Mouse (Mus musculus) adrenal gland, postnatal 36 days (tissue): ENCODE data around the gene Ss18l1. TPM values are rescaled to one million over a fixed set of nuclear protein-coding genes. Genes with fewer than 3 reads are reported as not detected.

Experiments used
- DNase-seq, 2 experiments: peaks; one replicate each; pipeline ENCODE4 v3.0.0; 2021; ENCODE audit warnings: mixed read lengths in 1 of 2
- total RNA-seq, 2 experiments: library from RNA; stranded (reverse); gene quantifications; 2 replicates each; pipeline ENCODE4 v1.2.3; 2021

The Ss18l1 gene
- total RNA-seq, 2 experiments from 2014 or later = 10.1 to 10.3 TPM

DNA sequence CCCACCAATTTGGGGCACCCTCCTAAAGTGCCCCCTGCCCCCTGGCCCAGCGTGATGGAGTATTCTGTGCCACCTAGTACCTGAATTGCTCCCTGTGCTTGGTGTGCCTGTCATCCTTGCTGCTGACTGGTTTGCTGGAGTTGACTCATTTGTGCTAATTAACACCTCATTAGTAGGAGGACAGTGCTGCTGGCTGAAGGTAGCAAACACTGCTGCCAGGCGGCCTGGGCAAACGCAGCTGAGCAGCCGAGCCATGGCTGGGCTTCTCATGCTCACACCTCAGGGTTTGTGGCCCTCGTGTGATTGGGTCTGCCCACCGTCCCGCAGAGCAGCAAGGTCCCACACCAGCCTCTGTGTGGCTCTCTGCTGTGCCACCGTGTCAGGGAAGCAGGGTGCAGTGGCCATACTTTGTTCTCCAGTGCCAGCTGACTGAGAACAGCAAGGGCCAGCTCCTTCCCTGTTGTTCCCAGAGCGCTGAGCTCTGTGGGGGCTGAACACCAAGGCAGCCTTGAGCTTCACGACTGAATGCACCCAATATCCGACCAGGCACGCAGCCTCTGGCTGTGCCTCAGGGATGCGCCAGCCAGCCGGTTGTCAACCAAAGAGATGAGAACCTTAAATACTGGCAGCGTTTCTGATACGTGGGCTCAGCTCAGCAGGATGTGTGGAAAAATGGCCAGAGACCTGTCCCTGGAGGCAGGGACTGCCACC is 43.8 kb downstream of the Ss18l1 start:
- DNase-seq = no peak

DNA sequence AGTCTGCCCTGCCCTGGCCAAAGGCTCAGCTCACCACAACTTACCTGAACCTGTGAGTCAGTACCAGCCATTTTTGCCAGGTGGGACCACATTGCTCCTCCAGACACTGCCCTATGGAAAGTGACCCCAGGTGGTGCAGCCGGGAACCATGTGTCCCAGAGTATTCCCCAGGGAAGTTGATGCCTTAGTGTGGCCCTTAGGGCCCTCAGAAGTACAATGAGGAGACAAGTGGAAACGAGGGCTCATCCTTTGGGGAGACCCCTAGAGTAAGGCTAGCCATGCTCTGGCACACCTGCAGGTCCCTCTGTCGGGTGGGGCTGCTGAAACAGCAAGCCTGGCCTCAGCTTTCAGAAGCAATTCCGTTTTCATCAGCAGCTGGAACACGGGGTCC is 44.3 kb downstream of the Ss18l1 start:
- DNase-seq = no peak

DNA sequence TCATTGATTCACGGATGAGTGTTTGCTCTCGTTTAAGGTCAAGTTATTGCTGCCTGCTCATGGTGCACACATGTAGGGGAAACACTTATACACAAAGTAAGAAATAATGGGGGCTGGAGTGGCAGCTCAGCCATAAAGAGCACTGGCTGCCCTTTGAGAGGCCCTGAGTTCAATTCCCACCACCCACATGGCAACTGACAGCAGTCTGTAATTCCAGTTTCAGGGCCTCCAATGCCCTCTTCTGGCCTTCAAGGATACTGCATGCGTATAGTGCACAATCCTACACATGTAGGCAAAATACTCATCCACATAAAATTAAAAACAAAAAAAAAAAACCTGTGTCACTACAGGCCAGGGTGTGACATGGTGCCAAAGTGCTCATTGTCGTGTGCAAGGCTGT is 45.2 kb downstream of the Ss18l1 start:
- DNase-seq = no peak

DNA sequence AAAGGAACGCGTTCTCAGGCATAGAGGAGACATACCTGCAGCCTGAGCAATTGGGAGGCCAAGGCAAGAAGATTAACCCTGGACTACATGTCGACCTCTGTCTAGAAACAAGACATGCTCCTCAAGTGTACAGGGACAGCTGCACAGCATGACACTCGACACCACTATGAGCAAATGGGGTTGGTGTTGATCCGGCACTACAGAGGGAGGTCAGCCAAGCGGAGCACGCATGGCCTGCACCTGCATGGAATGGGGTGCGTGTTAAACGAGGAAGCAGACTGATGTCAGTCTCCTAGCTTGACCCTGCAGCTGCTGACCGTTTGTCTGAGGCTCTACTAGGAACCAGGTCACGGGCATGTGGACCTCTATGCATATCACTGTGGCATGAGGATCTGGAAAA is 48.0 kb downstream of the Ss18l1 start:
- DNase-seq = no peak

DNA sequence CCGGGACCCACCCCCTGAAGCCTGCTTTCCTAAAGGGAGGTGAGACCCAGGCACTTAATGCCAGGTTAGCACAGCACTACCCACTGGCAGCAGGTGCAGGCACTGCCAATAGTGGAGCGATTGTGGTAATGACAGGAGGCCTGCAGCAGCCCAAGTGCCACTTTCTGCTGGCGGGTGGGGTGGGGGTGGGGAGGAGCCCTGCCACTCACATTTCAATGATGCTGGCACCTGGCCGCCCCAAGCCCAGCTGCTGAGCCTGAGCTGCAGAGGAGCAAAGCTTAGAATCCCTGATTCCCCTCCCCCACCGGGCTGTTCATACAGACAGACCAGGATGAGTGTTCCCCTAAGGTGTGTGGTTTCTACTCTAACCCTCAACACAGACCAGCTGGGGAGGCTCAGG is 53.4 kb downstream of the Ss18l1 start:
- no peak for DNase-seq

DNA sequence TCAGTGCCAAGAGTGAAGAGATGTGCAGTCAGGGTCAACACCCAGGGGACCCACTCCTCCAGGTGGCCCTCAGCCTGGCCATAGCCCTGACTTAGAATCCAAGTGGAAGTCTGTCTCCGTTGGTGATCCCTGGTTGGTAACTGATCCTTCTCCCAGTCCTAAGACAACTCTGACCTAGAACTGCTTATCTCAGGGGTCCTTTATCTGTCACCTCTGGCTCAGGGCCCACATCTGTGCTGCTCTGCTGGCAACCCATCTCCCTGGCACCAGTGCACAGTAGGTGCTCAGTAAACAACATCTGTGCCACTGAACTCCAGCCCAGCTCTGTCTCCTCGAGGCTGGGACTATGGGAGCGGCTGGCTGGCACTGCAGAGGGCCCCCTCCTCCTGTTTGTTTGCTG is 55.3 kb downstream of the Ss18l1 start:
- no peak for DNase-seq

DNA sequence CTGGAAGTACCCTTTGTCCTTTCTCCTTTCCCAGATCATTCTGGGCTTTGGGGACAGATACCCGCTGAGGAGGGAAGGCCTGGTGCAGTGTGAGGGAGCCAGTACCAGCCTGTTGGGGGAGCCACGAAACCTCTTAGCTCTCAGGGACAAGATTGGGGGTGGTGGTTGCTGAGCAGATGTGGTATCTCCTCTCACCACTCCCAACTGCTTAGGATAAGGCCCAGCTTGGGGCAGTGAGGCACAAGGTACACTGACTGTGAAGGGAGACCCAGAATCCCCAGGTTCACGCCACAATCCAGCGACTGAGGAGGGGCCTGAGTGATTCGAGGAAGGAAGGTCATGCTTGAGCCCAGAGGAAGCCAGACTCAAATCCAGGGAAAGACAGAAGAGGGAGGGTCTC is 55.9 kb downstream of the Ss18l1 start:
- DNase-seq = no peak

DNA sequence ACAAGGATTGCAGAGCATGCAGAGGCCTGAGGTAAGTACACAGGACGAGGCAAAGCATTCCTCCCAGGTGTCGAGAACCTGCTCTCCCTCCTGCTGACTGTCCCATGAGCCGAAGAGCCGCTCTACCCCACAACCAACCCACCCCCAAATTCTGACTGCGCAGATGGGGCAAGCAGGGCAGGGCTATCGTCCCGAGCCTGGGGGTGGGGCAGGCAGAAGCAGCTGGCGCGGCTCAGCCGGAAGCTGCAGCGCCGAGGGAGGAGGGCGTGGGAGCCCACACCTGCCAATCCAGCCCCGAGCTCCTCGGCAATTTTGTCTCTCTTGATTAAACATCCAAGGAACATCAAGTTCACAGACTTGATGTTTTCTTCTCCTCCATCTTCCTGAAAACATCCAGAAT is 57.2 kb downstream of the Ss18l1 start:
- no peak for DNase-seq

DNA sequence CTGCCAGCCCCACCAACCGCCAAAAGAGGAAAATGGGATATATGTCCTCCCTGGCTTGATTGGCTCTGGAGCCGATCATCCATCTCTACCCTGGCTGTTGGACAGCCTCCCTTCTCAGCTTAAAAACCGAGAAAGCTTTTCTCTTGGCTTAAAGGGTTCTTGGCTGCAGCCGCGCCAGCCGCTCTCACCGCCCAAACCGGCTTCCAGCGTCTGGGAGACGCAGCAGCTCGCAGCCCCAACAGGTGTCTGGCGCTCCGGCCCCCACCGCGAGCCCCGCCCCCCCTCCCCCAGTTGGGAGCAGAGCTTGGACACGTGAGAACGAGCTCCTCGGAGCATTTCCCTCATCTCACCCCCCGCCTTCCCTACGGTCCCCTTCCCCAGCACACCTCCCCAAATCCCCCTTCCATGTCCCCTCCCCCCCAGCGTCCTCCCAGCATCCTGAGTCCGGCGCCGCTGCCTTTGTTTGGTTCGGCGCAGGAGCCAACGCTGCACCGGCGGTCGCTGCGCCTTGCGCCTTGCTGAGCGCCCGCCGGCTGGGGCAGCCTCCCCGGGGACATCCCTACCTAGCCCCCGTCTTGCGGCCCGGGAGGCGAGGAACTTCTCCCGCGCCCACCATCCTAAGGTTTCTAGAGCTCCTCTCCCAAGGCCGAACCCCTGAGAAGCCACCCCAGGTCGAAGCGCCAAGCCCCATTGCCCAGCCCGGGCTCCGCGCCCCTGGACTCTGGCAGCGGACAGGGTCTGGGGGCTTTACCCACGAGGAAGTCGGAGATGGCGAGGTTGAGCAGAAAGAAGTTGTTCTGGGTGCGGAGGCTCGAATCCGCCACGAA is 61.1 kb downstream of the Ss18l1 start:
- DNase-seq = no peak

DNA sequence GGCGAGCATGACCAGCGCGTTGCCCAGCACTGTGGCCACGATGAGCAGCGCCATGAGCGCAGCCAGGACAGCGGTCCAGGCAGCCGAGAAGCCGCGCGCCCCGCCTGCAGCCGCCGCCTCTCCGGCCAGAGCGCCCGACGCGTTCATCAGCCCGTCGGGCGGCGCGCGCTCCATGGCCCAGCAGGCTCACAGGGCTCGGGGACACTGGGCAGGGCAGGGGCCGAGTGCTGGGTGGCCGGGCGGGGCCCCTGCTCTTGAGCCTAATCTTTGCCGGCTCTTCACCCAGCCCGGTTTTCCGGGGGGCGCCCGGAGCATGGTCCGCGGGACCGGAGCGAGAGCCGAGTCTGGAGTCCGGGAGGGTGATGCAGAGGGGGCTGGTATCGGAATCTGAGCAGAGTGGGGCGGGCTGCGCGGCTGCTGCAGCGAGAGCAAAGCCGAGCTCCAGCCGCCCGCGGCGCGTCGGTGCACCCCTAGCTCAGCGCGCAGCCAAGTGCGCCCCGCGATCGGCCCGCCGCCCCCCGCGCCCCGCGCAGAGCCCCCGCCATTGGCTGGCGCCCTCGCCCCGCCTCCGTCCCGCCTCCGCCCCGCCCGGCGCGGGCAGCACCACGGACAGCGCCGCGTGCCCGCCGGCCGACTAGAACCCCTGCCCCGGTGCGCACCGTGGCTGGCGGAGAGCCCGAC is 61.8 kb downstream of the Ss18l1 start, which contains the start of gene Hrh3:
Gene Hrh3, minus strand, starts transcription at position 511 of the 681 bp plus-strand sequence.
- peak; percentile 91 to 92 for DNase-seq

DNA sequence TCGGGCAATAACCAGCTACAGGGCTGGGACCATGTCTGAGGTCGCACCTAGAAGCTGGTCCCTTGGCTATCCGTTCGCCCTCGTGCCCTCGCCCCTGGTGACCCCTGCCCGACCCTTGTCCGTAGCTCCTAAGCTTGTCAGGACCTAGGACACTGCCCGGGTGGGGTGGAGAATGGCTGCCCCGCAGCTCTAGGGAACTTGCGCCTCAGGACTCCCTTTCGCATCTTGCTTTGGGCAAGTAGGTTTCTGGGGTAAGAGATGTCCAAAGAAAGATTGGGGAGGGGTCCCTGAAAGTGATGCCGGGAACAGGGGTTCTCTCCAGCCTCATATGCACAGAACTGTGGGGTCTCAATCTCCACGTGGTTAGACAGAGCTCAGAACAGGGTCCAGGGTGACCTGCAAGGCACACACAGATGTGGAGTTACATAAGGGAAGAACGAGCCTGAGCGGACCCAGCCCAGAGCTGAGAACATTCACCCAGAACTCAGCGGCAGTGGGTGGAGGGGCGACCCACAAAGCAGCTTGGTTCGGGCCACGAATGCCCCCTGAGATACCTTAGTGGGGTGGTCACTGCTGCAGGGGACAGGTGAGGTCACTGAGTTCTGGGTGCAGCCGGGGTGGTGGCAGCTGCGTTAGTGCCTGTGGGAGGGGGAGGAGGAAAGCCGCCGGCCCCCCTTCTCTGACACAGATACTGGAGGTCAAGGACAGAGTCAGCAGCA is 62.5 kb downstream of the Ss18l1 start:
- DNase-seq = no peak

DNA sequence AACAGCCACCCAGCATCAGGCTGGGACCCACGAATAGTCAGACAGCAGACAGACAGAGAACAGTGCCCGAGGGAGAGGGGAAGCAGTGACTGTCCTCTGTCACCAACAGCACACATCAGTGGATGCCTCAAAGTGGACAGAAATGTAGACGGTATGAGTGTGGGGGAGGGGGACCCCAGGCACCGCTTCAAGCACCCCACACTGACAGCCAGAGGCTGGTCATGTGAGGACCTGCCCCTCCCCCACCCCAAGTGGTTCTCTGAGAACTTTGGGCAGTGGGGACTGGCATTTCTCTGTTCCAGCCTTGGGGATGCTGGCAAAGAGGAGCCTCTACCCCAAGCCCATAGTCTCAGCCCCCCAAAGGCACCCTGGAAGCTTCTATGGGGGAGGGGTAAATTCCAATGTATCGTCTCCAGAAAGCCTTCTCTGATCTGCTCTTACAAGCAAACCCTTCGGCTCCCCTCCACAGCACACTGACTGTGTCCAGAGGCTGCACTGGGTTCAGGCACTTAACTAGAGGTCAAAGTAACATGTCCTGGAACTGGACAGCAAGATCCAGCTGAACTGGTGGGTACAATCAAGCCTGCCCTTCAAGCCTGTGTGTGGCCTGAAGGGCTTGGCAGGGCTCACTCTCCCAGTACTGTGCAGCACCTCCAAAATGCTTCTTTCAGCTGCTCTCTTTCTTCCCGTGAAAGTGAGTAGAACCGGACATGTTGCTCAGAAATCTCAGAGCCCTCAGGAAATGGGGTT is 63.3 kb downstream of the Ss18l1 start:
- no peak for DNase-seq

DNA sequence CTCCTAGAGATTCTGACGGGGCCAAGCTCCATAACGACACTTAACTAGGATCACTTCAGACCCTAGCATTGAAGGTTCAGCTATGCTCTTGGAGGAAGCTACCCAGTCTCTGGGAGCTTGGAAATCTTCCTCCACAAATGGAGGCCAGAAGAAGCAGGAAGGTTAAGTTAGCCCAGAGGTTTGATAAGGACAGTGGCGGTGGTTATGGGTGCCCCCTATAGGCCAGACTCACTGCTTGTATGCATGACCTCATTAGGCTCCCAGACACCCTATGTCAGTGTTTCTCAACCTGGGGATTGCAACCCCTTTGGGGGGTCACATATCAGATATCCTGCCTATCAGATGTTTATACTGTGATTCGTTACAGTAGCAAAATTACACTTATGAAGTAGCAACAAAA is 64.8 kb downstream of the Ss18l1 start:
- no peak for DNase-seq

DNA sequence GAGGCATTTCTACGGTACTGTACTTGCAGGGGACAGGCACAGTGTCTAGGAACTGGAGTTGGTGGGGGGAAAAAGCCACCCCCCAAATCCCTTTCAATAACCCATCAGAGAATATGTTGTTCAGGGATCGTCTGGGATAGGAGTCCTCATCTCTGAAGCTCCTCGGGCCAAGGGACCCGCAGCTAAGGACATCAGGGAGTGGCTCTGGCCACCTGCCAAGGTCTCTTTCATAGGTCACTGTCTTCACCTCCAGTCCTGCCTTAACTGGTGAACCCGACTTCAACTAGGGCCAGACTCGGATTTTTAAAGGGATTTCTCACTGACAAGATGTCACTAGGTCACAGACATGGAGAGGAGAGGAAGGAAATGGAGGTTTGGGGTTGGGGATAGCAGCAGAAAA is 66.0 kb downstream of the Ss18l1 start:
- no peak for DNase-seq

DNA sequence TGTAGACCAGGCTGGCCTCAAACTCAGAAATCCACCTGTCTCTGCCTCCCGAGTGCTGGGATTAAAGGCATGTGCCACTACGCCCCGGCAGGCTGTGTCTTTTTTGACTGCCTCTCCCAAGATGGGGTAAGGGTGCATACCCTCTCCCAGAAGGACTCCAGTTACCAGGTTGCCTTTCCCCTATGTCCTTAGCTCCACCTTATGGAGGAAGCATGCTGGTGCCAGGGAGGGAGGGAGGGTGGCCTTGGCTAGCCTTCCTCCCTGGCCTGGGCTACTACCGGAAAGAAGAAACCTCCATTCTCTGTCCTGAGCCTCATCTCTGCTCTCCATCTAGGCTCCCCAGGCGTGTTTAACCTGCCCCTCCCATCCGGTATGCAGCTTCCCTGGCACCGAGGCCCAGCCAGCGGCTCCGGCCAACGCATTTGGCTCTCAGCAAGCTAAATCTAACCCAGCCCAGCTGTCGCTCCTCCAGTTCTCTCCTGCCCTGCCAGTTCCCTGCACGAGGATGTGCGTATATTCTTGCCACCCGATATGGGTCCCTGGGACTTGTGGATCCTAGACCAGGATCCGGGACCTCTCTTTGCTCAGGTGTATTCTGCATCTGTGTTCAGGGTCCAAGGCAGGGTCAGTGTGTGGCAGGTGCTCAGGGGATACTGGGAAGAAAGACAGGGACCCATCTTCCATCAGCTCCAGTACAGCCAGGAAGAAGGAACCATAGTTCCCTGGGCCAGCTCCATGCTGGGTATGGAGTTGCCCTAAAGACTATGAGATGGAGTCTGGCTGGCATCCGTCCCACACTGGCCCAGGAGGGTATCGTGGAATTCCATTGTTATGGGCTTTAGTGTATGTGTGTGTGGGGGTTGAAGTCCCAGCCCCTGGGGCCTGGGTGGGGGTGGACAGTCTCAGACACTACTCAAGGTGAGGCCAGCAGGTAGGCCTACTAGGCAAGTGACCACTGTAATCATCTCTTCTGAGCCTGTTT is 71.9 kb downstream of the Ss18l1 start:
- DNase-seq = peak; percentile 28 to 63

DNA sequence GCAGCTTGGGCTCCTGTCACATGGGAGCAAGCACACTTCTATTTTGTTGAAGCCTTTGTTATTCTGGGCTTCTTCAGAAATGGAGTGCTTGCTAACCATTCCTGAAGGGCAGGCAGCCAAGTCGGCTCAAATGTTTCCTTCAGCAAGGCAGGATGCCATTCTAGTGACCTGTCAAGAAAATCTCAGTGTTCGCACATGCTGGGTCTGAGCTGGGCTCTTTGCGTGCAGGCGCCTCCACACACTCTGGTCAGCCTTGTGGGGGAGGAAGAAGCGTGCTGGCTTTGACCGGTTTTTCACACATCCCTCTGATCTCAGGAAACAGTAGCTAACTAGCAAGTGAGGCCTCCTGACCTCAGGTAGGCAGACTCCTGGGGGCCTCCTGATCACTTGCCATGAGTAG is 73.0 kb downstream of the Ss18l1 start:
- peak in 1 of 2 experiments; percentile 69 for DNase-seq

DNA sequence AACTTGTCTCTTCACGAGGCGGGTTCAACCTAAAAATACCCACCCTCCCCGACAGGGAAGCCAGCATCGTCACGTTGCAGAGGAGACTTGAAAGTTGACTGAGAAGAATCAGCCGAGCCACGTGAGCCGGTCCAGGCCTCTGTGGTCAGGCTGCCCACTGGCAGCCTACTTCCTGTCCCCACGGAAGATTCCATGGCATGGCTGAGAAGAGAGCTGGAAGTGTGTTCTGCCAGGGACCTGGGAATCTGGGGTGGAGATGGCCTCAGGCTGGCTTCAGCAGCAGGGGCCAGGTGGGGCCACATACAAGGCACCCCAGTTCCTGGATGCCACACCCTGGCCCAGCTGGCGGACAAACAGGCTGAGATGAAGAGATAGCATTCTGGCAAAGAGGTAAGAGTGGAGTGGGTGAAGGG is 73.8 kb downstream of the Ss18l1 start:
- DNase-seq = no peak

DNA sequence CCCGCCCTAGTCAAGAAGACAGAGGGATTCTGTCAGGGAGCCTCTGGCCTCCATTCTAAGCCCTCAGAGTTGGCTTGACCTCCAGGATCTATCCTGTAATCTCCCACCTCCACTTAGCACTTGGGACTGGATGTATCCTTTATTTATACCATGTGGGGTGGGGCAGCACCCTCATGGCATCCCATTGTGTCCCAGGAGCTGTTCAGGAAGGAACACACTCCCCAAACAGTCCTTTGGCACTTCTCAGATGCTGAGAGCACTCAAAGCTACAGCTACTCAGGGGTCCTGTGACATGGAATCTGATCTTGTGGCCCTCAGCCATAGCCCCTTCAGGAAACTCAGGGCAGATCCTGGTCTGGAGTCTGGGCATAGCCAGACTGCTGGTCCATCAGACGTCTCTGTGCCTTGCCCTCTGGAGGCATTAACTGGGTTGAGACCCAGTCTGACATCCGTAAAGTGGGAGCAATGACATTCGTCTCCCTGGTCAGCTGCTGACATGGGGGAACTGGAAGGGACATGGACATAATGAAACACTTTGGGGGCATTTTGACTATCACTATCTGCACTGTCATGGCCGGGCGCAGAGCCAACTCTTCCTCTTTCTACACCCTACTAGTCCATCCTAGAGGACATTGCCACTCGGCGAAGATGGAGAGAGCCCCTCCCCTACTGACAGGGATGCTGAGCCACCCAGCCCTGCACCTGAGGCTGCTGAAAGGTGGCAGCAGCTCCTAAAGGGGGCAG is 74.6 kb downstream of the Ss18l1 start:
- DNase-seq = no peak

DNA sequence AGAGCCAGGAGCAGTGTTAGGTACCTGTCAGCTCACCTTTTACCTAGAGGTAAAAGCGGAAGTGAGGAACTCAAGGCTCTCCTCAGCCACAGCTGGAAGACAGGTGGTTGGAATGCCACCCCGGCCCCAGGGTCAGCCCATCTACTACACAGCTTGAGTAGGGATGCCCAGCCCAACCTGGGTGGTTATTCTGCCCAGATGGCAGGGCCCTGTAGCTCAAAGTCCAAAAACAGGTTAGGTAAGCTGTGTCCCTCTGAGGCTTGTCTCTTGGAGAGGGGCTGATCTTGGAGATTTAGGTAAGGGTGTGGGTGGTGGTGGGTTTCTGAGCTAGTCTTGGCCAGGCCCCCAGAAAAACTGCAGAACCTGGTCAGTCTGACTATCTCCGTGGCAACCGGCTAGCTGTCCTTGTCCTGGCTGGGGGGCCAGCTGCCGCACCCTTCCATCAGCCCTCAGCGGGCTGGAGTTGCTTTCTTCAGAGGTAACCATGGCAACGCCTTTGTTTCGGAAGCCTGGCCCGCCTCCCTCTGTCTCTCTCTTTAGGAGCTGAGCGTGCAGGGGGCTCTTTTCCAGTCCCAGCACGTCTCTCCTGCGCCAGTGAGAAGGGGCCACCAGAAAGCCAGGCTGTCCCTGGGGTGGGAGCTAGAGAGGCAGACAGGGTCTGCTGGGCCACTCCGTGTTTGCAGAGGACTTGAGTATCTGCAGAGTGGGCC is 75.3 kb downstream of the Ss18l1 start:
- peak in 1 of 2 experiments; percentile 42 for DNase-seq
